Mouse (Mus musculus) B cell, adult 2 months (primary cell): ENCODE data around the gene Mettl7a2.
"Not testable (repeated sequence)": the region's sequence is repeated elsewhere in the genome, so short reads cannot be mapped to it uniquely, and the experiment has no call there.

Experiments used
- DNase-seq, 2 experiments: peaks; one replicate each; pipeline ENCODE4 v3.0.0; 2022

Gene Mettl7a2

GRCm38 (mm10) chr15:100352711-100353250 lies at the start of gene Mettl7a2, which contains the start of gene Methig1:
Gene Mettl7a2 (plus strand): TSS chr15:100353200.
Gene Methig1 (plus strand): TSS chr15:100353149.
- no peak for DNase-seq

- DNase-seq = no peak
Observed at GRCm38 (mm10) chr15:100303428-100304018, 49.5 kb upstream of the Mettl7a2 start.

- peak; percentile 61 to 65 for DNase-seq
Observed at GRCm38 (mm10) chr15:100304019-100304991, 48.7 kb upstream of the Mettl7a2 start, which contains the start of gene Mettl7a1. Gene Mettl7a1 (plus strand): TSS chr15:100304140.

GRCm38 (mm10) chr15:100306201-100306600 lies 46.8 kb upstream of the Mettl7a2 start:
- no peak for DNase-seq

GRCm38 (mm10) chr15:100307438-100308096 lies 45.4 kb upstream of the Mettl7a2 start:
- DNase-seq = peak; percentile 48 to 54

- no peak for DNase-seq
Observed at GRCm38 (mm10) chr15:100312346-100312745, 40.7 kb upstream of the Mettl7a2 start.

- DNase-seq = no peak
Observed at GRCm38 (mm10) chr15:100314448-100315145, 38.4 kb upstream of the Mettl7a2 start.

GRCm38 (mm10) chr15:100318014-100318671 lies 34.9 kb upstream of the Mettl7a2 start:
- not testable (repeated sequence) for DNase-seq

GRCm38 (mm10) chr15:100319884-100320283 lies 33.1 kb upstream of the Mettl7a2 start:
- no peak for DNase-seq

- DNase-seq = no peak
Observed at GRCm38 (mm10) chr15:100320295-100320905, 32.6 kb upstream of the Mettl7a2 start.

GRCm38 (mm10) chr15:100321134-100321533 lies 31.9 kb upstream of the Mettl7a2 start:
- peak in 1 of 2 experiments; percentile 13 for DNase-seq

GRCm38 (mm10) chr15:100324021-100324591 lies 28.9 kb upstream of the Mettl7a2 start:
- DNase-seq = no peak

GRCm38 (mm10) chr15:100325235-100325634 lies 27.8 kb upstream of the Mettl7a2 start:
- DNase-seq = no peak

GRCm38 (mm10) chr15:100328089-100328488 lies 24.9 kb upstream of the Mettl7a2 start:
- peak in 1 of 2 experiments; percentile 7 for DNase-seq

GRCm38 (mm10) chr15:100329336-100329735 lies 23.7 kb upstream of the Mettl7a2 start:
- not testable (repeated sequence) for DNase-seq

- DNase-seq = no peak
Observed at GRCm38 (mm10) chr15:100330739-100331138, 22.3 kb upstream of the Mettl7a2 start.

GRCm38 (mm10) chr15:100332077-100332961 lies 20.7 kb upstream of the Mettl7a2 start:
- not testable (repeated sequence) for DNase-seq

GRCm38 (mm10) chr15:100334629-100335028 lies 18.4 kb upstream of the Mettl7a2 start, which contains the start of gene Mettl7a3:
Gene Mettl7a3 (plus strand): TSS chr15:100334929.
- DNase-seq = no peak

- DNase-seq = not testable (repeated sequence)
Observed at GRCm38 (mm10) chr15:100337328-100337727, 15.7 kb upstream of the Mettl7a2 start.
